Mouse (Mus musculus): ENCODE measurements at regions not wholly inside any gene's neighbourhood (a gene's known extent, or its start where the extent isn't known, plus 50 kb on each side); places are given as distances from the start of the nearest gene placed in this dataset.

DNA sequence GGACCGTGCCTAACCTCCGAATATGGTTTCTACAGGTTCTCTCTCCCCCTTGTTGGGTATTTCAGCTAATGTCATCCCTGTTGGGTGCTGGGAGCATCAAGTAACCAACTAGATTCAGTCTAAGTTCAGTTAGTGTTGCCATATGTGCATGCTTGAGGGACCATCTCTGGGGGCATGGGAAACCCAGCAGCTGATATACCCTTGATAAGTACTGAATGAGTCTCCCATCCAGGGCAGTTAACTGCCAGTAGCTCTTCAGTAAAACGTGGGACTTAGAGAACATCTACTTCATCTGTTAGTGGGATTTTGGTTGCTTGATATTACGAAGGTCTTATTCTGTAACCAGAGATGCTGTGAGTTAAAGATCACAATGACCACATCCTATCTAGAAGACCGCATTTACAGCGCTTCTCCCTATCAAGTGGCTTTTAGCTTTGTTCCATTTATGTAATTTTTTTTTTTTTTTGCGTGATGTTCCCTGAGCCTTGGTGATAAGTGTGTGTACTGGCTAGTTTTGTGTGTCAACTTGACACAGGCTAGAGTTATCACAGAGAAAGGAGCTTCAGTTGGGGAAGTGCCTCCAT is 125.9 kb downstream of the 1700017N19Rik start:
- no peak for TF ChIP-seq CTCF (IDR thresholded peaks at IDR 0.05; ENCODE audit: low read depth)
- TF ChIP-seq EP300 (IDR thresholded peaks at IDR 0.05; ENCODE audit: low read depth), result no peak
